Mouse (Mus musculus) liver, postnatal 0 days (tissue): ENCODE results near the gene Kctd4.

Experiments used
- CTCF ChIP-seq: sonication (generic); IDR thresholded peaks from 2 replicates; pipeline ENCODE4 v1.5.1; 2016; ENCODE audit warnings: antibody characterized with exemption, low read depth
- EP300 ChIP-seq: IDR thresholded peaks from 2 replicates; pipeline ENCODE4 v1.6.1; 2016; ENCODE audit warnings: antibody characterized with exemption, low read depth, mild to moderate bottlenecking

DNA sequence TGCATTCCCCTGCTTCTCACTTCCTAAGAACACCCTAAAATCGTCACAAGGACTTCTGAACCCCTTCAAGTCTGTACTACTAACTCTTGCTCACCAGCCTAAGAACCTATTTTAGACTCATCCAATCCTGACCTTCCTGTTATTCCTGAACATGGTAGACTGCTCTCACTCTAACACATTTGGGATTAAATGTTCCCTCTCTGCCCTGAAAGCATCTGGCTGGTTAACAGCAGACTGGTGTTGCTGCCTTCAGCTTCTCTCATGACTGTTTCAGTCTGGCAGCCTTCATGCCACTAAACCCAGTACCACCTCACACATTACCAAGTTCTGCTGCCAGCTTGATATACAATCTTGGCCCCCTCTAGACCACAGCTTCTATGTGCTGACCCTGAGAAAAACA lies 34.4 kb downstream of the Kctd4 start:
- TF ChIP-seq EP300 (no peak), CTCF (no peak)
